Mouse (Mus musculus) erythroblast, embryonic 14.5 days (primary cell): Measurements from ENCODE around the gene Cnr2. TPM values are rescaled to one million over a fixed set of nuclear protein-coding genes. Genes with fewer than 3 reads are reported as not detected.

Source experiments
- H3K27me3 ChIP-seq: 2 replicates; pipeline ENCODE4 v1.6.1; 2012; ENCODE audit warnings: inconsistent platforms; ENCODE audit not compliant: control insufficient read depth
- H3K36me3 ChIP-seq: 2 replicates; pipeline ENCODE4 v1.6.1; 2012; ENCODE audit warnings: mild to moderate bottlenecking, inconsistent platforms; ENCODE audit not compliant: control insufficient read depth
- H3K4me1 ChIP-seq: 2 replicates; pipeline ENCODE4 v1.6.1; 2012; ENCODE audit warnings: inconsistent platforms; ENCODE audit not compliant: control insufficient read depth
- H3K4me3 ChIP-seq: replicated peaks from 2 replicates; pipeline ENCODE3; 2012; ENCODE audit warnings: moderate library complexity, mild to moderate bottlenecking, inconsistent platforms
- H3K9me3 ChIP-seq: 2 replicates; pipeline ENCODE4 v1.6.1; 2012; ENCODE audit warnings: low read length, inconsistent platforms, mixed read lengths; ENCODE audit not compliant: control insufficient read depth
- GATA1 ChIP-seq: IDR thresholded peaks from 2 replicates; pipeline ENCODE4 v1.6.1; 2012; ENCODE audit warnings: low read length, inconsistent platforms, mixed read lengths
- TAL1 ChIP-seq: IDR thresholded peaks from 3 replicates; pipeline ENCODE4 v1.6.1; 2012; ENCODE audit warnings: low read length, inconsistent platforms, mixed read lengths
- polyA plus RNA-seq: library from polyadenylated mRNA; stranded (reverse); fragments of >175 nt; gene quantifications from 2 replicates; pipeline ENCODE4 v1.2.3, GENCODE M21; 2012

Cnr2 gene
- polyA plus RNA-seq, 1 experiment = not detected

DNA sequence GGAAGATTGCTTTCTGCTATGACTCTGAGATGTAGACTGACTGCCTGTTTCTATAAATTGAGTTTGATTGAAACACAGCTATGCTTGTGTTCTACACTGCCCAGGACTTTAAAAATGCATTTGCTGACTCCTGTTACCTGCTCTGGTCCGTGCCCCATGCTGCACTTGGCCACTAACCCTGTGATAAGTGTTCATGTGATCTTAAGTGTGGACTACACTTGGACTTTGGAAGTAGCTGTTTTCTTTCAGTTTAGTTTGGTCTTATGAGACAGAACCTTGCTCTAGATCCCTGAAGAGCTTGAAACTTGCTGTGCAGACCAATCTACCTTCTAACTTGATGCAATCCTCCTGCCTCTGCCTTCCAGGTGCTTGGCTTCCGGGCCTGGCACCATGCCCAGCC, 29.2 kb downstream of the Cnr2 start:
- Histone ChIP-seq H3K36me3 (peaks cover 37% of the 10 kb centered on the region), H3K27me3 (no peaks in the 10 kb centered on the region), H3K4me3 (no peak overlapping the region), H3K4me1 (peaks cover 32% of the 10 kb centered on the region), H3K9me3 (no peaks in the 10 kb centered on the region; the same call in 1 of the 2 replicates)
- TF ChIP-seq TAL1 (no peak), GATA1 (no peak)

DNA sequence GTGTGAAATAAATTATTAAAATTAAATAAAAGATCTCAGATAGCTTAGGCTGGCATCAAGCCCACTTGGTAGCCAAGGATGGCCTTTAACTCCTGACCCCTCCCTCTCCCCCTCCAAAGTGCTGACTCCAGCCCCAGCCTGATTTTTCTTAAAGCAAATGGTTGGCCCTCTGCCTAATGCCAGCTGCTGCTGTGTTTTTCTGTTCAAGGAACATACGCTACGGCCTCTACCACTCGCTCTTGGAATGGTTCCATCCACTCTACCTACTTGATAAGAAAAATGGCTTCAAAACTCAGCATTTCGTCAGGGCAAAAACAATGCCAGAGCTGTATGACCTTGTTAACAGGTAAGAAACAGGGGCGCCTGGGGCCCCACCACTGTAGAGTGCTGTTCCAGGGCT, 30.1 kb downstream of the Cnr2 start:
- H3K27me3 ChIP-seq = no peaks in the 10 kb centered on the region
- H3K9me3 ChIP-seq = no peaks in the 10 kb centered on the region
- H3K4me3 ChIP-seq = no peak overlapping the region
- TF ChIP-seq TAL1 (no peak), GATA1 (no peak)
- peaks cover 29% of the 10 kb centered on the region for H3K4me1 ChIP-seq
- H3K36me3 ChIP-seq = peaks cover 37% of the 10 kb centered on the region

DNA sequence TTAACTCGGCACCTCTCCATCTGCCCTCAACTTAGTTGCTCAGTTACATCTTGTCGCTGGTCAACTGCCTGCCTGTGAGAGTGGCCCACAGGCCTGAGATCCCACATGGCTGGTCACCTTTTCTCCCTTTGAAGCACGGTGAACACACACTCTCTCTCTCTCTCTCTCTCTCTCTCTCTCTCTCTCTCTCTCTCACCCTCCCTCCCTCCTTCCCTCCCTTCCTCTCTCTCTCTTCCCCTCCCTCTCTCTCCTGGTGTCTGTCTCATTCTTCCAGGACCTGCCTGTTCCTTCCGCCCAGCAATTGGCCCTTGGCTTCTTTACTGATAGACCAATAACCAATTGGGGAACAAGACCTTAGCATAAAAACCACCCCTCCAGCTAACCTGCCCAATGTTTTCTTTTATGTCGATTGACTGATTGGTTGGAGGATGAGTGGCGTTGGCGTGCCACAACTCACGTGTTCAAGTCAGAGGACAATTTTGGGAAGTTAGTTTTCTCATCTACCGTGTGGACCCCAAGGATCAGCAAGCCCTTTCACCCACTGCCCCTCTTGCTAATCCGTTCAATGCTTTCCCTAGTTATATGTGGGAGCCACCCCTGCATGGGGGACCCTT, 31.1 kb downstream of the Cnr2 start:
- Histone ChIP-seq H3K4me3 (no peak overlapping the region), H3K27me3 (no peaks in the 10 kb centered on the region), H3K4me1 (peaks cover 28% of the 10 kb centered on the region), H3K9me3 (no peaks in the 10 kb centered on the region), H3K36me3 (peaks cover 46% of the 10 kb centered on the region)
- TF ChIP-seq GATA1 (no peak), TAL1 (no peak)

DNA sequence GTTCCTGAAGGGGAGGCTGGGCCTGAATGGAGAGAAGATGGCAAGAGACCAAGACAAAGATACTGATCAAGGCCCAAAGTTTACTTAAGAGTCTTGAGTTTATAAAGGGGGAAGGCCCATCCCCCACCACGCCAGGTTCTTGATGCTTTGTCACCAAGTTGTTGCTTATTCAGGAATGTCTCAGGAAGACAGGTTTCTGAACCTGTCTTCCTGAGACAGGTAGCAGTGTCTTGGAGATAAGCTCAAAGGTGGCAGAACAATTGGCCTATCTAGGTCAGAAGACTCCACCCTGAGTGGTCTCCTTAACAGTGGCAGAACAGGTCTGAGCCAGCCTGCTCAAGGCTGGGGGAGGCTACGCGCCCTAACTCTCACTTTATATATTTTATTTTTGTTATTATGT, 31.7 kb downstream of the Cnr2 start:
- H3K4me1 ChIP-seq = peaks cover 25% of the 10 kb centered on the region
- no peaks in the 10 kb centered on the region for H3K27me3 ChIP-seq
- no peaks in the 10 kb centered on the region for H3K9me3 ChIP-seq
- H3K4me3 ChIP-seq = no peak overlapping the region
- peaks cover 48% of the 10 kb centered on the region for H3K36me3 ChIP-seq
- TF ChIP-seq GATA1 = no peak
- no peak for TF ChIP-seq TAL1

DNA sequence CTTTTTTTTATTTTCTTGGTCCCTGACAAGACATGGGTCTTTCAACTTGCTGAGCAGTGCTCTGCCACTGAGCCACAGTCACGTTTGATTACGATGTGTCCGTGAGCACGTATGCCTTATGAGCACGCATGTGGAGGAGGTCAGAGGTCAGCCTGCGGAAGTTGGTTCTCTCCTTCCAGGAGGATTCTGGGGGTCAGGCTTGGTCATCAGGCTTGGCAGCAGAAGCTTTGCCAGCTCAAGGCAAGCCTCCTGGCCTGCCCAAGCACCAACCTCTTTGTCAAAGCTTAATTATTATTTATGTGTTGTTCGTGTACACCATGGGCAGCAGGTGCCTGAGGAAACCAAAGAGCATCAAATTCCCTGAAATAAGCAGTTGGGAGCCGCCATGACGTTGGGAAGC, 33.2 kb downstream of the Cnr2 start:
- no peak overlapping the region for H3K4me3 ChIP-seq
- TF ChIP-seq TAL1 (no peak), GATA1 (no peak)
- H3K36me3 ChIP-seq = peaks cover 53% of the 10 kb centered on the region
- H3K27me3 ChIP-seq = no peaks in the 10 kb centered on the region
- peaks cover 25% of the 10 kb centered on the region for H3K4me1 ChIP-seq
- H3K9me3 ChIP-seq = no peaks in the 10 kb centered on the region

DNA sequence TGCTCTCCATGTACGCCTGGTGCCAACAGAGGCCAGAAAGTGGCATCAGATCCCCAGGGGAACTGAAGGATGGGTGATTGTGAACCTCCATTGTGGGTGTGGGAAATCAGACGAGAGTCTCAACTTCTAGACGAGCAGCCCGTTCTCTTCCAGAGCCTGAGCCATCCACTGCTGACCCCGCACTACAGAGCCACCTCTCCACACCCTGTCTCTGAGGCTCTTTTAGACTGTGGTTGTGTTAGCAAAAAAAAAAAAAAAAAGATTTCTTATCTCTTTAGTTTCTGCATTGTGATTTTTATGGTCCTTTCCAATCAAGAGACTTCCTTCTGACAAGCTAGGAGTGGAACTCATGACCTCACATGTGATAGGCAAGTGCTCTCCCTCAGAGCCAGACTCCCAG, 34.2 kb downstream of the Cnr2 start:
- Histone ChIP-seq H3K9me3 (no peaks in the 10 kb centered on the region), H3K4me3 (no peak overlapping the region), H3K36me3 (peaks cover 56% of the 10 kb centered on the region), H3K4me1 (peaks cover 35% of the 10 kb centered on the region), H3K27me3 (no peaks in the 10 kb centered on the region)
- no peak for TF ChIP-seq TAL1
- no peak for TF ChIP-seq GATA1

DNA sequence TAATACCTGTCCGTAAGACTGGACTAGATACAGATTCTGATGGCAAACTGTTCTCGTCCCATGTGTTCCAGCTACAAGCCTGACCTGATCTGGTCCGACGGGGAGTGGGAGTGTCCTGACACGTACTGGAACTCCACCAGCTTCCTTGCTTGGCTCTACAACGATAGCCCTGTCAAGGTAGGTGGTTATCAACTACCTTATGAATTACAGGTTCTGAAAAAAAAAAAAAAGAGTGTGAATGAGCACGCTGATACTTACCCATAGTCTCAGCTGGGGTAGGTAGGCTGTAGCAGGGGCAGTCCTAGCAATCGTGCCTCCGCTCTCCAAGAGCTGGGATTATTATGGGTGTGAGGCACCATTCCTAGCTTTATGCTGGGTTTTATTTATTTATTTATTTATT, 34.6 kb downstream of the Cnr2 start:
- Histone ChIP-seq H3K9me3 (no peaks in the 10 kb centered on the region), H3K4me3 (no peak overlapping the region), H3K36me3 (peaks cover 55% of the 10 kb centered on the region), H3K27me3 (no peaks in the 10 kb centered on the region), H3K4me1 (peaks cover 39% of the 10 kb centered on the region)
- TF ChIP-seq TAL1 (no peak), GATA1 (no peak)

DNA sequence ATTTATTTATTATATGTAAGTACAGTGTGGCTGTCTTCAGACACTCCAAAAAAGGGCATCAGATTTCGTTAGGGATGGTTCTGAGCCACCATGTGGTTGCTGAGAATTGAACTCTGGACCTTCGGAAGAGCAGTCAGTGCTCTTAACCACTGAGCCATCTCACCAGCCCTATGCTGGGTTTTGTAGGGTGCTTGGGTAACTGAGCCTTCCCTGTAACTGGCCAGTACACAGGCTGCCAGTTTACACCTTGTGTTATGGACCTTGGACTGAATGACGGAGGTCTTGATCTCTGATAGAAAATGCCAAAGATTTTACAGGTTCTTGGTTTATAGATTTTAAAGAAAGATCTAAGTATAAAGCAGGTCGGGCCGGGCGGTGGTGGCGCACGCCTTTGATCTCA, 35.0 kb downstream of the Cnr2 start:
- Histone ChIP-seq H3K4me3 (no peak overlapping the region), H3K36me3 (peaks cover 54% of the 10 kb centered on the region), H3K9me3 (no peaks in the 10 kb centered on the region), H3K27me3 (no peaks in the 10 kb centered on the region), H3K4me1 (peaks cover 43% of the 10 kb centered on the region)
- TF ChIP-seq GATA1 (no peak), TAL1 (no peak)

DNA sequence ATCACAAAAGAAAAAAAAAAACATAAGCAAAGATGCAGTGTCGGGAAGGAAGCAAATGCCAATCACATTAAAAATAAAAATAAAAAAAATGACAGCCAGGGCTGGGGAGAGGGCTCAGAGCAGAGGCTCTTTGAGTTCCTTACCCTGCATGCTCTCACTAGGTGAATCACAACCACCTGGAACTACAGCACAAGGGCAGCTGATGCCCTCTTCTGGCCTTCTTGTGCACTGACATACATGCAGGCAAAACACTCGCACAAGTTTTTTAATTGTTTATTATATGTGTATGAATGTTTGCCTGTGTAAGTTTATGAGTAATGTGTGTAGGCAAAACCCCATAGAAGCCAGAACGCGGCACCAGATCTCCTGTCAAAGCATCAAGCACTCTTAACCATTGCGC, 36.6 kb downstream of the Cnr2 start:
- Histone ChIP-seq H3K4me1 (peaks cover 46% of the 10 kb centered on the region), H3K9me3 (no peaks in the 10 kb centered on the region), H3K4me3 (no peak overlapping the region), H3K27me3 (no peaks in the 10 kb centered on the region), H3K36me3 (peaks cover 43% of the 10 kb centered on the region)
- no peak for TF ChIP-seq TAL1
- TF ChIP-seq GATA1 = no peak

DNA sequence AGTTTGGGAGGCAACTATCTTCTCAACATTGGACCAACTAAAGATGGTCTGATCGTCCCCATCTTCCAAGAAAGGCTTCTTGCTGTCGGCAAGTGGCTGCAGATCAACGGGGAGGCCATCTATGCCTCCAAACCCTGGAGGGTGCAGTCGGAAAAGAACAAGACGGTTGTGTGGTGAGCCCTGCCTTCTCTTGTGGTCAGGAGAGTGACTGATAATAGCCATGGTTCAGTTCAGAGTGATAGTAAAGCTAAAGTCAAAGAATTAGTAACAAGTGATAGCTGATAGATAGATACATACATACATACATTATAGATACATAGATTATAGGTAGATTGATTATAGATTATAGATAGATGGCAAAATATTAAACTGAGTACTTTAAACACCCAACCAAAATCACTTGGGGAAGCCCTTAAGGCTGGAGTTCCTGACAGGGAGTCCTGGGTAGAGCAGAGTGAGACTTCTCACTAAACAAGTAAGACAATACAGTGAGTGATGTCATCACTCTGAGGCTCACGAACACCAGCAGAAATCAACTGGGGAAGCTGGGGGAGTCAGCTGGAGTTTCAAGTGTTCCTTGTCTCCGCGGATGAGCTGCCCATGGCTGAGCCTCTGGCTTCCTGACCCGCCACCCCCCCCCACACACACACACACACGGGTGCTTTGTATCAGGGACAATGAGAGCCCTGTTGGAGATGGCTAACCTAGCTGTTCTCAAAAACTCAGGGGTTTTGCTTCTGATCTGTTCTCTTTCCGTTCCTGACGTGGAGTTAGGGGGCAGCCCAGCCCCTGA, 39.7 kb downstream of the Cnr2 start:
- Histone ChIP-seq H3K9me3 (no peaks in the 10 kb centered on the region), H3K4me3 (no peak overlapping the region), H3K36me3 (peaks cover 61% of the 10 kb centered on the region), H3K27me3 (no peaks in the 10 kb centered on the region), H3K4me1 (peaks cover 67% of the 10 kb centered on the region)
- TF ChIP-seq TAL1 (no peak), GATA1 (no peak)
